Mouse (Mus musculus): Measurements from ENCODE around the gene Cenpj. TPM values are rescaled to one million over a fixed set of nuclear protein-coding genes. Genes with fewer than 3 reads are reported as not detected.

Gene Cenpj
- 13.0 and 17.4 TPM in 2 replicates for total RNA-seq (2014; fragmentation: Nextera tagmentation)
- total RNA-seq (2017), result 13.7 and 18.8 TPM in 2 replicates
- 0.34 and 0.48 TPM in 2 replicates for polyA plus RNA-seq (2012)

GRCm38 (mm10) chr14:56575416-56575815 is at the start of gene Cenpj, which contains the start of gene Parp4:
Gene Cenpj, minus strand, starts transcription at chr14:56575425.
Gene Parp4, plus strand, starts transcription at chr14:56575619.
- DNase-seq (ENCODE audit: low spot score), result peak; percentile 79
- TF ChIP-seq GATA1 (IDR thresholded peaks at IDR 0.05; ENCODE audit: borderline replicate concordance, low read length) (no peak), POLR2AphosphoS5 (IDR thresholded peaks at IDR 0.05; ENCODE audit: insufficient replicate concordance, low read depth, low read length) (no peak), GATA2 (IDR thresholded peaks at IDR 0.05; ENCODE audit: borderline replicate concordance, low read depth, low read length) (no peak), TAL1 (conservative IDR thresholded peaks at IDR 0.05; ENCODE audit: low read depth, low read length) (no peak), CTCF (IDR thresholded peaks at IDR 0.05; ENCODE audit: low read depth, low read length) (no peak)
- Histone ChIP-seq H3K4me3 (ENCODE audit: low read depth, low read length) (peak within 1 kb of the TSS; percentile 76), H3K4me1 (ENCODE audit: insufficient read depth, low read depth, low read length) (peaks cover 31% of the 10 kb centered on the region), H3K36me3 (replicated peaks) (peaks cover 11% of the 10 kb centered on the region), H3K9me3 (replicated peaks) (no peaks in the 10 kb centered on the region), H3K27me3 (ENCODE audit: insufficient read depth, low read length) (no peaks in the 10 kb centered on the region)
- ATAC-seq (ENCODE audit: extremely low read depth, insufficient number of reproducible peaks, low FRiP score, poor library complexity, severe bottlenecking), result peak; percentile 64

GRCm38 (mm10) chr14:56620425-56620824 is 45.2 kb upstream of the Cenpj start:
- Histone ChIP-seq H3K4me3 (ENCODE audit: low read depth, low read length) (no peak overlapping the region), H3K36me3 (replicated peaks) (peaks cover 43% of the 10 kb centered on the region), H3K27me3 (ENCODE audit: insufficient read depth, low read length) (no peaks in the 10 kb centered on the region), H3K9me3 (replicated peaks) (no peaks in the 10 kb centered on the region), H3K4me1 (ENCODE audit: insufficient read depth, low read depth, low read length) (no peaks in the 10 kb centered on the region)
- DNase-seq (ENCODE audit: low spot score) (no peak), ATAC-seq (ENCODE audit: extremely low read depth, insufficient number of reproducible peaks, low FRiP score, poor library complexity, severe bottlenecking) (no peak)
- no peak for TF ChIP-seq TAL1 (conservative IDR thresholded peaks at IDR 0.05; ENCODE audit: low read depth, low read length)
- TF ChIP-seq POLR2AphosphoS5 (IDR thresholded peaks at IDR 0.05; ENCODE audit: insufficient replicate concordance, low read depth, low read length), result no peak
- no peak for TF ChIP-seq GATA1 (IDR thresholded peaks at IDR 0.05; ENCODE audit: borderline replicate concordance, low read length)
- TF ChIP-seq GATA2 (IDR thresholded peaks at IDR 0.05; ENCODE audit: borderline replicate concordance, low read depth, low read length), result no peak
- no peak for TF ChIP-seq CTCF (IDR thresholded peaks at IDR 0.05; ENCODE audit: low read depth, low read length)

GRCm38 (mm10) chr14:56617470-56617869 is 42.2 kb upstream of the Cenpj start:
- H3K4me3 ChIP-seq (ENCODE audit: low read depth, low read length), result no peak overlapping the region
- TF ChIP-seq TAL1 (conservative IDR thresholded peaks at IDR 0.05; ENCODE audit: low read depth, low read length) (no peak), GATA1 (IDR thresholded peaks at IDR 0.05; ENCODE audit: borderline replicate concordance, low read length) (no peak), CTCF (IDR thresholded peaks at IDR 0.05; ENCODE audit: low read depth, low read length) (no peak), GATA2 (IDR thresholded peaks at IDR 0.05; ENCODE audit: borderline replicate concordance, low read depth, low read length) (no peak), POLR2AphosphoS5 (IDR thresholded peaks at IDR 0.05; ENCODE audit: insufficient replicate concordance, low read depth, low read length) (no peak)
- H3K27me3 ChIP-seq (ENCODE audit: insufficient read depth, low read length), result no peaks in the 10 kb centered on the region
- ATAC-seq (ENCODE audit: extremely low read depth, insufficient number of reproducible peaks, low FRiP score, poor library complexity, severe bottlenecking), result no peak
- H3K4me1 ChIP-seq (ENCODE audit: insufficient read depth, low read depth, low read length), result no peaks in the 10 kb centered on the region
- DNase-seq (ENCODE audit: low spot score), result no peak
- H3K9me3 ChIP-seq (replicated peaks), result no peaks in the 10 kb centered on the region
- H3K36me3 ChIP-seq (replicated peaks), result peaks cover 50% of the 10 kb centered on the region

GRCm38 (mm10) chr14:56613212-56613611 is 38.0 kb upstream of the Cenpj start:
- peaks cover 54% of the 10 kb centered on the region for H3K36me3 ChIP-seq (replicated peaks)
- TF ChIP-seq POLR2AphosphoS5 (IDR thresholded peaks at IDR 0.05; ENCODE audit: insufficient replicate concordance, low read depth, low read length), result no peak
- TF ChIP-seq GATA1 (IDR thresholded peaks at IDR 0.05; ENCODE audit: borderline replicate concordance, low read length), result no peak
- TF ChIP-seq CTCF (IDR thresholded peaks at IDR 0.05; ENCODE audit: low read depth, low read length), result no peak
- TF ChIP-seq TAL1 (conservative IDR thresholded peaks at IDR 0.05; ENCODE audit: low read depth, low read length), result no peak
- no peak for TF ChIP-seq GATA2 (IDR thresholded peaks at IDR 0.05; ENCODE audit: borderline replicate concordance, low read depth, low read length)
- no peak for ATAC-seq (ENCODE audit: extremely low read depth, insufficient number of reproducible peaks, low FRiP score, poor library complexity, severe bottlenecking)

GRCm38 (mm10) chr14:56605136-56605535 is 29.9 kb upstream of the Cenpj start:
- no peak overlapping the region for H3K4me3 ChIP-seq (ENCODE audit: low read depth, low read length)
- H3K9me3 ChIP-seq (replicated peaks), result no peaks in the 10 kb centered on the region
- peaks cover 29% of the 10 kb centered on the region for H3K36me3 ChIP-seq (replicated peaks)
- no peak for DNase-seq (ENCODE audit: low spot score)
- ATAC-seq (ENCODE audit: extremely low read depth, insufficient number of reproducible peaks, low FRiP score, poor library complexity, severe bottlenecking), result no peak
- H3K27me3 ChIP-seq (ENCODE audit: insufficient read depth, low read length), result no peaks in the 10 kb centered on the region
- TF ChIP-seq GATA1 (IDR thresholded peaks at IDR 0.05; ENCODE audit: borderline replicate concordance, low read length) (no peak), CTCF (IDR thresholded peaks at IDR 0.05; ENCODE audit: low read depth, low read length) (no peak), GATA2 (IDR thresholded peaks at IDR 0.05; ENCODE audit: borderline replicate concordance, low read depth, low read length) (no peak), TAL1 (conservative IDR thresholded peaks at IDR 0.05; ENCODE audit: low read depth, low read length) (no peak), POLR2AphosphoS5 (IDR thresholded peaks at IDR 0.05; ENCODE audit: insufficient replicate concordance, low read depth, low read length) (no peak)
- no peaks in the 10 kb centered on the region for H3K4me1 ChIP-seq (ENCODE audit: insufficient read depth, low read depth, low read length)

More at GRCm38 (mm10) chr14:56613212-56613611, 38.0 kb upstream of the Cenpj start:
- H3K4me3 ChIP-seq (ENCODE audit: low read depth, low read length), result no peak overlapping the region
- H3K4me1 ChIP-seq (ENCODE audit: insufficient read depth, low read depth, low read length), result no peaks in the 10 kb centered on the region
- no peak for DNase-seq (ENCODE audit: low spot score)
- H3K9me3 ChIP-seq (replicated peaks), result no peaks in the 10 kb centered on the region
- H3K27me3 ChIP-seq (ENCODE audit: insufficient read depth, low read length), result no peaks in the 10 kb centered on the region

GRCm38 (mm10) chr14:56604438-56604837 is 29.2 kb upstream of the Cenpj start:
- ATAC-seq (ENCODE audit: extremely low read depth, insufficient number of reproducible peaks, low FRiP score, poor library complexity, severe bottlenecking), result no peak
- Histone ChIP-seq H3K36me3 (replicated peaks) (peaks cover 32% of the 10 kb centered on the region), H3K27me3 (ENCODE audit: insufficient read depth, low read length) (no peaks in the 10 kb centered on the region), H3K4me1 (ENCODE audit: insufficient read depth, low read depth, low read length) (no peaks in the 10 kb centered on the region), H3K9me3 (replicated peaks) (no peaks in the 10 kb centered on the region), H3K4me3 (ENCODE audit: low read depth, low read length) (no peak overlapping the region)
- TF ChIP-seq GATA1 (IDR thresholded peaks at IDR 0.05; ENCODE audit: borderline replicate concordance, low read length) (no peak), CTCF (IDR thresholded peaks at IDR 0.05; ENCODE audit: low read depth, low read length) (no peak), GATA2 (IDR thresholded peaks at IDR 0.05; ENCODE audit: borderline replicate concordance, low read depth, low read length) (no peak), POLR2AphosphoS5 (IDR thresholded peaks at IDR 0.05; ENCODE audit: insufficient replicate concordance, low read depth, low read length) (no peak), TAL1 (conservative IDR thresholded peaks at IDR 0.05; ENCODE audit: low read depth, low read length) (no peak)
- DNase-seq (ENCODE audit: low spot score), result no peak
